Mouse (Mus musculus): Measurements from ENCODE around the gene D6Ertd527e.

D6Ertd527e gene

GRCm38 (mm10) chr6:87153231-87153580 is 48.7 kb downstream of the D6Ertd527e start:
- DNase-seq = no peak

GRCm38 (mm10) chr6:87153836-87154235 is 49.3 kb downstream of the D6Ertd527e start:
- no peak for DNase-seq

GRCm38 (mm10) chr6:87158062-87158623 is 53.6 kb downstream of the D6Ertd527e start:
- no peak for DNase-seq

GRCm38 (mm10) chr6:87160196-87160595 is 55.6 kb downstream of the D6Ertd527e start:
- no peak for DNase-seq

- DNase-seq = no peak
Measured at GRCm38 (mm10) chr6:87161391-87162263, 57.1 kb downstream of the D6Ertd527e start.
